Mouse (Mus musculus) kidney, adult 8-10 months (tissue): ENCODE measurements around the gene Eif5a2.
A peak's percentile ranks its signal among the peaks of the same experiment; 100 is the strongest.

ENCODE experiments used
- DNase-seq, 2 experiments: peaks; one replicate each; pipeline ENCODE4 v3.0.0; 2022

Eif5a2 gene

DNA sequence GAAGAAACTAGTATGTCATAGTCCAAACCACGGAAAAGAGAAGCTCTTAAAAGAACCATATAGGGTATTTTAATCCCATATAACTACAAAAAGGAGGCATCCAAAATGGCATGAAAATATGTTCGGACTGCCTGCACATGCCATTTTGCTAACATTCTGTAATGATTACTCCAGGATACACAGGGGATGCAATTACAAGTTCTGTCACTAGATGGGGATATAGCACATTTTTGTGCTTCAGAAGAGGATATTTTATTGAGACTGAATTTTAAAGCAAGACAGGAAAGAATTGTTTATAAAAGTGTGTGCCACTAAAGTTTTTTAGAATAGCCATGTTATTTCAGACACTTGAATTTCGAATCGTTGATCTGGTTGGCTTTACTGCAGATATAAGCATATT is 33.3 kb downstream of the Eif5a2 start:
- DNase-seq: peak in 1 of 2 experiments; percentile 26

DNA sequence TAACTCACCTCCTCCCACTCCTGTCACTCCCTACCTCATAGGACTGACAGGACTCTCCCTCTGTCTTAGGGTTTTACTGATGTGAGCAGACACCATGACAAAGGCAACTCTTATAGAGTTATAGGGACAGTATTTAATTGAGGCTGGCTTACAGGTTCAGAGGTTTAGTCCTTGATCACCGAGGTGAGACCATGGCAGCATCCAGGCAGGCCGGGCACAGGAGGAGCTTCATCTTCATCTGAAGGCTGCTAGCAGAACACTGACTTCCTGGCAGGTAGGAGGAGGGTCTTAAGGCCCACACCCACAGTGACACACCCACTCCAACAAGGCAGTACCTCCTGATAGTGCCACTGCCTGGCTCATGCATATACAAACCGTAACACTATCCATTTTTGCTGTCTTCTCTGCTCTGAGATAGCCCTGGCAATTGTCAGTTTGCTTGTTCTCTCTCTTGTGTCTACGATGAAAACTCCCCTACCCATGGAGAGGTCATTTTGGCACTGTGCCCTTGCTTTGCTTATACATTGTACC is 35.0 kb downstream of the Eif5a2 start:
- DNase-seq: no peak

DNA sequence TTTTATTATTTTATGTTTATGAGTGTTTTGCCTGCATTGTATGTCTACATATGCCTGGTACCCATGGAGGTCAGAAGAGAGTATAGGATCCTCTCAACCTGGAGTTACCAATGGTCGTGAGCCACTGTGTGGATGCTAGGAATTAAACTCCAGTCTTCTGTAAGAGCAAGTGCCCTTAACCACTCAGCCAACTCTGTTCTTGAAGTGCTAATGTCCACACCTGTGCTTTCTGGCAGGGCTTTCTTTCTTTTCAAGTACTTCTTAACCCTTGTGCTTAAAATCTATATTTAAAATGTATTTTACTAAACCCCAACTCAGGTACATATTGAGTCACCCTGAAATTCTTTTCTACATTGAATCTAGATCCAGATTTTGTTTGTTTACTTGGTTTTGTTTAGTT is 45.2 kb downstream of the Eif5a2 start:
- no peak for DNase-seq

DNA sequence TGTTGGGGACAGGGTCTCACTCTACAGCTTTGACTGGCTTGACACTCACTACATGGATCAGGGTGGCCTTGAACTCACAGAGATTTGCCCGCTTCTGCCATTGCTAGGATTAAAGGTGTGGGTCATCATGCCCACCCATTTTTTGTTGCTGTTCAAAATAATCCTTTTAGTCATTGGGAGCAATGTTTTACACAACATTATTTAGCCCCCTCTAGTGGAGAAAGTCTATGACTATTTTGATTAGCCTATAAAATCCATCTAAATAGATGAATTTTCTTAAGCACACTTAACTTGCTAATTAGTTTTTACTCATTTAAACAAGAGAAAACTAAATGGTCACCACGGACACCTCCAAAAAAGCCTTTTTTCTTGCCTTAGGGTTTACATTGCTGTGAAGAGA is 46.5 kb downstream of the Eif5a2 start:
- no peak for DNase-seq

DNA sequence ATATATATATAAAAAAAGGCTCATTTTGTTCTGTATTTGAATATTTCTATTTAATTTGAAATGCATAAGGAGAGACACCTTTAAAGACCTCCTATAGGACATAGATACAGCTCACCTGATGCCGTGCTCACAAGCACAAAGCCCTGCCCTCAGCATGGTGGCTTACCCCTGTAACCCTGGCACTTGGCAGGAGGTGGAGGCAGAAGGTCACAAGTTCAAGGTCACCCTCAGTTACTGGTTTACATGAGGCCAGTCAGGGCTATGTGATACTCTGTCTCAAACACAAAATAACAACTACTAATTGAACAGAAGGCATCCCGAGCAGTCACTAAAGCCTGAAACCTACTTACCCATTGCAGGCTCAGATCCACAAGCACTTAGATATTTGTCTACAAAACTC is 48.4 kb downstream of the Eif5a2 start:
- no peak for DNase-seq

DNA sequence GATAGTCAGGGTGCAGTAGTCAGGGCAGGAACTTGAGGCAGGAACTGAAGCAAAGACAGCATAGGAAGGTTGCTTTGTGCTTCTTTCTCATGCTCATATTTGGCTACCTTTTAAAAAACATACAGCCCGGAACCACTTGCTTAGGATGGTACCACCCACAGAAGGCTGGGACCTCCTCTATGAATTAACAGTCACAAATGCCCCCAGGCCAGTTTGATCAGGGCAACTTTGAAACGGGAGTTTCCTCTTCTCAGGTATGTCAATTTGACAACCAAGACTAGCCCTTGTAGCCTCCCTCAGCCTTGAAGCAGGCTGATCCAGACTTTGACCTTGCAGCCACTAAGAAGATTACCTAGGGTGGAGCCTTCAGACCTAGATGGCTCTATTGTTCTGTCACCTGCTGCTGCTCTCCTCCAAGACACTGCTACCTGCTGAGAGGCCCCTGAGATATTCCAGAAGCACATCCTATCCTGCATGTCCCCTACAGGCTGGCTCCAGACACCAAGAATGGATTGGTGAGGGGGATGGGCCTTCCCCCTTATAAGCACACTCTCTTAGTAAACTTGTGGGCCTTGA is 55.8 kb downstream of the Eif5a2 start:
- no peak for DNase-seq

DNA sequence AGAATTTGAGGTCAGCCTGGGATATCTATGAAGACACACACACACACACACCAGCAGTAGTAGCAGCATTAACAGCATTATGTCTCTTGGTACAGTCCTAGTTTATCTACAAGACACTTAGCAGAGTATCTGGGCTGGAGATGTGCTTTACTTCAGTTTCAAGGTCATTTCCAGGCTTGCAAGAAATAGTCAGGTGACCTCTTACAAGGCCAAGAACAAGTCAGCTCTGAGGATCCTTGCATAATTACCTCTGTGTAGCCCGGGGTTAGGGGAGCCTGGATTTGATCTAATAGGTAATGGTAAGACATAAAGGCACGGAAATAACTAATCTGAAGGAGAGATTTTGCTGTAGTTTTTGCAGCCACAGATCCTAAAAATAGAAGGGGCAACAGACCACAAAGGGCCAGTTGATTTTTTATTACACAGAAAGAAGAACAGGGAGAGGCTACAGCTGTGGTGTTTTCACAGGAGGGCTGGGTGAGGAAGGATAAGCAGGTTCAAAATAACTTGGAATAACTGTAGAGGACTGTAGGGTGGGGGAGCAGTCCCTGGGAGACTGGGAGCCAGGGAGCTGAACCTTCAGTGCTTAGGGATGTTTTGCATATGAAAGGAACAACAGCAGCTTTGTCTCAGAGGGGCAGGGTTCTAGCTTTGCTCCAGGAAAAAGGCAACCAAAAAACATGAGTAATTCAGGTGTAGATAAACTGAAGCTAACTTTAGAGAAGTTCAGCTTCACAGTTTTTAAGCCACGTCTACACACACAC is 61.0 kb downstream of the Eif5a2 start:
- DNase-seq: no peak

DNA sequence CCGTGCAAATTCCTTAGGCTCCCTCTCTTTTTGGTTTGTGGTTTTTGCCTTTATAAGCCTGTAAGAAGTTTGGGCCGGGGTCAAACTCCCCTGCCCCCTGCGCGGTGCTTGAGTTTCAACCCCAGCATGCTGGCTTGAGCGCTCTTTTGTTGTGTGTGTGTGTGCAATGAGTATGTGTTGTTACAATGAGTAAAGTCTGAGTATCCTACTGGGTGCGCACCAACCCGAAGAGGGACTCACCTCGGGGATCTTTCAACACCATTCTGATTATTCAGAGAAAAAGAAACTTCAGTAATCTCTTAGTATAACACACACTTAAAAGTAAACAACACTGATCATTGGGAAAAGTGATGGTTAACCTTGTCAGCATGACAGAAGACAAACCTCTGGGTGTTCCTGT is 62.2 kb downstream of the Eif5a2 start:
- DNase-seq: peak in 1 of 2 experiments; percentile 2

DNA sequence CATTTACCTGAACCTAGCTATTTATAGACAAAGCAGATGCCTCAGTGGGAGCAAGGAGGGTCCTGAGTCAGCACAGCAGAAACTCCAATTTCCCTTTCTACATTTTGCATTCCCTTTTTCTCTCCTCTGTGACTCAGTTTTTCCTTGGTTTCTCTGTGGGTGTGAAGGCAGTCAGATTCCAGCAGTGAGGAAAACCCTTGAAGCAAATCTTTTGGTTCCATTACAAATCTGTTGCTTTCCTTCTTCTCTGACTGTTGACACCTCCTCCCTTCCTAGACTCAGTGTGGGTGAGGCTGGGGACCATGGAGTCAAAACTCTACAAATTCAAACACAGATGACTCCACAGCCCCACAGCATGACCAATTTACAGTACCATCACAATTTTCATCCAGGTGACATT is 66.0 kb downstream of the Eif5a2 start:
- DNase-seq: no peak
